Mouse (Mus musculus): ENCODE results near the gene Pnpla3.

The Pnpla3 gene

DNA sequence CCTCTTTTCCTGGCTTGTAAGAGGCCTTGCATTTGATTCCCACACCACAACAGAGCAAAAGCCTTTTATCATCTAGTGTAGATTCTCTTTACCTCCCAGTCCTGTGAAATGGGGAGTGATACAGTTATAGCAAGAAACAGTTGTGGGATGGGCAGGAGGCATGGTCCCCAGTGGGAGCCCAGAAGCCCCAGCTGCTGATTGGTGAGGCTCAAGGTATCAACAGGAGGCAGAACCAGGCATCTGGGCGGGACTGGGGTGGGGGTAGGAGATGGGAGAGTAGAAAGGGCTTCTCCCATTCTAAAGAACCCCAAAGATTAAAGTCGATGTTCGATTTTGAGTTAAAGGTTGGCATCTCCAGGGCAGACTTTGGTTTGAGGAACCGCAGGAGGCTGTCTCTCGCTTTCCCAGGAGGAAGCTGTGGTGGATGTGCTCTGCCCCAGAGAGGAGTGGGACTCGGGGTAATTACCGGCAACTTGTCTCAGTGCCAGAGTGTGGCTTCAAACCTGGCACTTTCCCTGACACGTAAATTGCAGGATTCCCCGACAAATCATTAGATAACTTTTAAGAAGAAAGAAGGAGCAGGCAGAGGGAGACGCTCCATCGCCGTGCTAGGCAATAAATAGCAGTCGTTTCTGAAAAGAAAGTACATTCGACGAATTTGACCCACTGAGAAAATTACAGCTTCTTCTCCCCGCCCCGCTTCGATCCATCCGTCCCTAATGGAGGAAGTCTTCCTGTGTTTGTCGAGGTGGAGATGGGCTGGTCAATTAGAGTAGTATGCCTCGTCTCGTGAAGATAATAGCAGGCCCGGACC, 50.5 kb downstream of the Pnpla3 start:
- DNase-seq (ENCODE audit: low spot score), result no peak

DNA sequence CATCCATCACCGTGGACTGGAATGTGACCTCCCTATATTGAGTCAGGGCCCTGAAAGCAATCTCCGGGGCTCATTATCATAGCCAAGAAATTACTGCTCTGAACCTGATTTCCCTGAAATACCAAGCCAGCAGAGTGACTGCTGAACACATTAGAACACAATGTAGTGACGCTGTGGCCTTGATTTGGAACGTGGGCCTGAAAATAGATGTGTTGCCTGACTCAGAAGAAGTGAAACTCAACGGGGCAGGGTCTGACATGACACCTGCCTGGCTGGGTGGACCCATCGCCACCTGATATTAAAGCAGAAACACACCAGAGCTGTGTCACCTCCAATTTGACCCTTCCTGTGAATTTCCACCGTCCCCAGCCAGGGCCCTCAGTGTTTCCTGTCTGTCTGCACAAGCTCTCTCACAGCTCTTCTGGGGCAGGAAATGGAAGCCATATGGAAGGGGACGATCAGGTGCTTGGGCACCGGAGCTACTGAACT, 51.2 kb downstream of the Pnpla3 start:
- DNase-seq (ENCODE audit: low spot score), result no peak

DNA sequence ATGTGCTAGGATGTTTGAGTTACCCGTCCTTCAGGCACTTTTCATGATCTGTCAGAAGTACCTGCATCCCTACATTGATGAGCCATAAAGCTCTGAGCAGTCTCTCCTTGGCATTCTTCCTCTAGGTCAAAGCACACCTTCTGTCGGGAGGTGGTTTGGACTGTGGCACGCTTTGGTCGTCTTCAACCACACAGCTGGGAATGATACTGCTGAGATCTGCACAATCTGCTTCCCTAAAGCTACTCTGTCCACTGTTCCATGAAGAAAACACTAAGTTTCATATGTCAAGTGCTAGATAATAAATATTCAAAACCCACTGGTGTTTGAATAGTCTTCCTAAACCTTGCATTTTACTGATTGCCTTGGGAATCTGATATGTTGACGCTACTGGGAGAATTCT, 53.9 kb downstream of the Pnpla3 start:
- DNase-seq (ENCODE audit: low spot score), result no peak

DNA sequence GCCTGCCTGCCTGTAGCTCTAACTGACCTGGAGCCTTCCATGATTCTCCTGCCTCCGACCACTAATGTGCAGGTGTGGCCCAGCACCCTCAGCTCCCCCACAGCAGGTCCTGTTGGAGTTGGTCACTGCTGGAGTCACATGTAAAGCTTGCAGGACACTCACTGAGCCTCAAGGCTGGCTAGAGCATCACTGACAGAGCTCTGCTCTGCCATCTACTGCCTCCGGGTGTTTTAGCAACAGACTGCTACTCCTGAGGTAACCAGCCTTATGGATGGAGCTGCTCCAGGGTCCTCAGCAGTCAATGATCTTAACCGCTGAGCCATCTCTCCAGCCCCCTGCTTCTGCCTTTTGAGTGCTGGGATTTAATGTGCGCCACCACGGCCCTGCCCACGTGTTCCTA, 55.8 kb downstream of the Pnpla3 start:
- DNase-seq (ENCODE audit: low spot score), result no peak

GRCm38 (mm10) chr15:84224779-84225178, 57.1 kb downstream of the Pnpla3 start:
- DNase-seq (ENCODE audit: low spot score), result no peak

- no peak for DNase-seq (ENCODE audit: low spot score)
These were observed 59.3 kb downstream of the Pnpla3 start for GRCm38 (mm10) chr15:84226918-84227317.

DNA sequence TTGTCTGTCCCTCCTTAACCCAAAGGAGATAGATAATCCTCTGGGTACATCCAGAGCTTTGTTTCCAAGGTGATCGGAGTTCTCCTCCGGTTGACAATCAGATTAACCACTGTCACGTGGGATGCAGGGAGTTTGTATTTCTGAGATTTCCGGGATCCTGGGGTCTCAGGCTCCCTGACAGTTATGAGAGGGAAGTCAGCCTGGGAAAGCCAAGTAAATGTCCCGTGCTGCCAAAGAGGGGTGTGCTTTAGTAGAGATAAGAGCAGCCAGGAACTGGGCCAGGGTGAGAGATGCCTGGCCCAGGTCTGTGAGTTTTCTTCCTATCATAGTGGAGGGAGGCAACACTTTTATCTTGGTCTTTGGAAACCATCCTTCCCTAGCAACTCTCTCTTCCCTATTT, 63.0 kb downstream of the Pnpla3 start:
- DNase-seq (ENCODE audit: low spot score), result no peak

DNA sequence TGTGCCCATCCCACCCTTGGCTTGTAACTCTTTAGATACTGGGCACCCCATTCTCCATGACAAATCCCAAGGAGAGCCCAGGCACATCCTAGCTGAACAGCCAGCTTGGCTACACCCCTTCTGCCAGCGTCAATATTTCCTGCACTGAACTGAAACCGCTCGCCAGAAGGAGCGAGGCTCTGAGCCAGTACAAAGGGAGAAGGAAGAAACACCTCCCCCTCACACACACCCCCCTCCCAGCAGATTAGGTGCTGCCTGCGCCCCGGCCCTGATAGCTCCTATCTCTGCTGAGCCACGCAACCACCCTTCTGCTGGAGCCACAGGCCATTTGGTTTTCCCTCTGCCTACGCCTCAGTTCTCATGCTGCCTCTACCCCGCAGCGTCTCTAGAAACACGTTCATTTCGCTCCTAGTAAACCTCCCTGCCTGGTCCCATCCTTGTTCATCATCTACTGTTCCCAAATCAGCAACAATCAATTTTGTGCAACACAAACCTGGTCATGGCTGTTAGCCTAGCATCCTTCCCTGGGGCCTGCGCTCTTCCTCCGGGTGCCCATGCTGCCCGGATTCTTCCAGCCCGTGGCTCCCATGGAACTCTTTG, 63.6 kb downstream of the Pnpla3 start:
- no peak for DNase-seq (ENCODE audit: low spot score)

DNA sequence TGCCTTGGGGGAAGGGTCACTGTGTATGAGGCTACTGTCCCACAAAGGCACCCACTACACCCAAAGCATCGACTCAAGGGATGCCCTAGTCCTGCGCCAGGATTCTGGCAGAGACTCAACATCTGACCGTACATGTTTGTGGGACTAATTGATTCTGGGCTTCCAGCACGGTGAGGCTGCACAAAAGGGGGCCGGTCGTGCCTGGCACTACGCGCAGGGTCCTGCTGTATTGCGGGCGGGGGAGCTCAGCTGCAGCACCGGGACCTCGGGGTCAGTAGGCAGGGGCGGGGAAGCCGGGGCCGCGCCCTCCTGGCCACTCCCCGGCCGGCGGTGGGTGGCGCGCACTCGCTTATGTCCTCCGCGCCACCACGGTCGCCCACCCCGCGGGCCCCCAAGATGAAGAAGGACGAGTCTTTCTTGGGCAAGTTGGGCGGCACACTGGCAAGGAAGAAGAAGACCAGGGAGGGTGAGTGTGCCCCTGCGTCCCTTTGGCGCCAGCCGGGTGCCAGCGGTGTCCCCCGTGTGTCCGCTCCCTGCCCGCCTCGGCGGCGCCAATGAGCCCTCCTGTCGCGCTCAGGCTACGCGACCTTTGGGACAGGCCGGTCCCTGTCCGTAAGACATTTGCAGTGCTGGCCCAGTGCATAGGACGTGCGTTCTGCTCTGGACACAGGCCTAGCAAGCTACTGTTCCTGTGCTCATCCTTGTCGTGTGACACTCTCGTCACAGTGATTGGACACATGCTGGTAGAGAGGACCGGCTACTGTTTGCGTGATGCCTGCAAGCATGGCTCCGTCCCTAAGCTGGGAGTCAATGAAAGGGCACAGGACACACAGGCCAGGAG, 64.3 kb downstream of the Pnpla3 start, which contains the start of gene Parvb:
TSS of gene Parvb (plus strand) at position 323 of the 841 bp plus-strand sequence.
- DNase-seq (ENCODE audit: low spot score), result no peak

GRCm38 (mm10) chr15:84232609-84233008, 65.0 kb downstream of the Pnpla3 start:
- no peak for DNase-seq (ENCODE audit: low spot score)

DNA sequence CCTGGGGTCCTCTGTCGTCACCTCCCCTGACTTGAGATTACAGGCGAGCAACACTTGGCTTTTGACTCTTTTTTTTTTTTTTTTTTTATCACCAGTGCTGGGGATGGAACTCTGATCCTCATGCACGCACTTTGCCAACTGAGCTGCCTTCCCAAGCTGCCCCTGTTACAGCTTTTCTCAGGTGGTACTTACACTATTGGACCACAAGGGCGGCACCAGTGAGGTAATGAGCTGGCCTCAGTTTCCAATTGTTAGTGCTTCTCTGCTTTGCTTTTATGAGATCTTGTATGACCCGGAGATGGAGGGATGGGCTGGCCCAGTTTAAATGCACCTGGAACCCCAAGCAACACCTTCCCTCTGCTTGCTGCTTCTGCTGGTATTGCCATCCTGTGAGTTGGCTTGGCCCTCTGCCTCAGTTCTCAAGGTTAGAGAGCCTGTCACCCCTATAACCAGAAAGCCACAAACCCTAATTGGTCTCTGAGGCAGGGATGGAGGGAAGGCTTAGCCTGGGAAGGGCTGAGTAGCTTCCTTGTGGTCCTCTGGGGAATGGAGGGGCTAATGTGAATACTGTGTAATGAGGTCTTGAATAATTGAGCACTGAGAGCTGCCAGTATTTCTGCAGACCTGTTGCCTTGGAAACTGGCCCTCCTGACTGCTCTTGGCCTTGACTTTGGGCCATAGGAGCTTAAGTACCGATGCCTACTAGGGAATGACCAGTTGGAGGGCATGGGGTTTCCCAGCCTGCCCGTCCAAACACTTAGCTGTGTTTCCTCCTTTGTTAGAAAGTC, 67.4 kb downstream of the Pnpla3 start:
- DNase-seq (ENCODE audit: low spot score), result no peak

GRCm38 (mm10) chr15:84235646-84236045, 68.0 kb downstream of the Pnpla3 start:
- DNase-seq (ENCODE audit: low spot score), result no peak
